Mouse (Mus musculus) liver, embryonic 14.5 days (tissue): ENCODE data around the gene Pnmal1.

Source experiments
- CTCF ChIP-seq: IDR thresholded peaks from 2 replicates; pipeline ENCODE4 v1.5.1; 2016; ENCODE audit warnings: antibody characterized with exemption, low read depth, control low read depth
- EP300 ChIP-seq: IDR thresholded peaks from 2 replicates; pipeline ENCODE4 v1.6.1; 2016; ENCODE audit warnings: antibody characterized with exemption, low read depth

- TF ChIP-seq CTCF (no peak), EP300 (no peak)
Observed at GRCm38 (mm10) chr7:16994400-16994799, 34.9 kb downstream of the Pnmal1 start.
